7 mouse cellular contexts compared by ENCODE assay signal in the genomic region with DNA sequence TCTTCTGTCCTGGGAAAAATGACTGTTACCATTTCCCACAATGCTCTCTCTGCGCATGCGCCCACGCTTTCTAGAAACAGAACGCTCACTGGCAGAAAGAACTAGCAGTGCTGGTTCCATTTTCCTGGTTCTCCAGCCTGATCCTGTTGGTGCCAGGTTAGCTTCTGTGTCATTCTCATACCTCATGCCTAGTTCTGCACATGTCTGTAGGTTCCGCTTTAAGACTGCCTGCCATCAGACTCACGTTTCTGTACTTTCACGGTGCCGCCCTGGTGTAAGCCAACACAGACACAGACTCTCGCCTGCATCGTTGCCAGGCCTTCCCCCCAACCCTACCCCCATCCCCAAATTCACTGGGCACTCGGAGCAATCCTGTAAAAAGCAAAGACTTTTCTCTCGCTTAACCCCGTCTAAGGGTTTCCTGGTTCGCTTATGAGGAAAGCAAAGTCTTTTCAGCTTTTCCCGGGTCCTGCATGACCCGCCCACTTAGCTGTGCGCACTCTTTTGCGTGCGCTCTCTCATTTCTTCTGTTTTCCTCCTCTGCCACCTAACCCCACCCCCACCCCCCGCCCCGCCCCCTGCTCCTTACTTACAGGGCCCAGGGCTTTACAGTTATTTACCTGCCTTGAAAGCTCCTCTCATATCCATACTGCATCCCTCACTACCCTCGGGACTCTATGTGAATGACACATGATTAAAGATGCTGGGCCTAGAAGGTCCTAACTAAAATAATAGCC. TPM values are rescaled to one million over a fixed set of nuclear protein-coding genes. Genes with fewer than 3 reads are reported as not detected.
DNase-seq lines count a peak whose midpoint lies in the region; ATAC-seq lines count a peak whose summit lies in the region.

No protein-coding gene starts in this region.

- 0 out of 2 replicates have a peak overlapping the region, but pooled peaks have one; percentile 9 for H3K4me3 ChIP-seq in embryonic facial prominence, embryonic 11.5 days (ENCODE audit: low read depth, low read length)
- peak overlapping the region; percentile 41 for H3K4me3 ChIP-seq in heart, embryonic 16.5 days (ENCODE audit: low read length)
- H3K4me3 ChIP-seq in liver, embryonic 16.5 days (ENCODE audit: low read depth, low read length): peak overlapping the region; percentile 49
- no peak overlapping the region for H3K4me3 ChIP-seq in neural tube, embryonic 12.5 days

- ATAC-seq in embryonic facial prominence, embryonic 11.5 days (replicated peaks; ENCODE audit: insufficient number of reproducible peaks, low FRiP score, low TSS enrichment, low read depth): no peak
- ATAC-seq in heart, embryonic 16.5 days (replicated peaks; ENCODE audit: extremely low read depth, insufficient read depth, low FRiP score): no peak
- no peak for ATAC-seq in liver, embryonic 16.5 days (ENCODE audit: low read depth)
- no peak for ATAC-seq in neural tube, embryonic 12.5 days (ENCODE audit: low FRiP score, low read depth)

- peak overlapping the region; percentile 30 for H3K4me2 ChIP-seq in embryonic facial prominence, embryonic 11.5 days (ENCODE audit: low read depth, low read length)
- H3K4me2 ChIP-seq in heart, embryonic 16.5 days (ENCODE audit: low read depth, low read length): peak overlapping the region; percentile 61
- peak overlapping the region; percentile 53 for H3K4me2 ChIP-seq in liver, embryonic 16.5 days (ENCODE audit: low read depth, low read length)
- peak overlapping the region; percentile 50 for H3K4me2 ChIP-seq in neural tube, embryonic 12.5 days (replicated peaks)

- no peaks in the 10 kb centered on the region for H3K36me3 ChIP-seq in embryonic facial prominence, embryonic 11.5 days (replicated peaks; ENCODE audit: control insufficient read depth, insufficient read depth, low read depth, low read length)
- no peaks in the 10 kb centered on the region for H3K36me3 ChIP-seq in heart, embryonic 16.5 days (ENCODE audit: control insufficient read depth, insufficient read depth)
- no peaks in the 10 kb centered on the region for H3K36me3 ChIP-seq in liver, embryonic 16.5 days (ENCODE audit: control insufficient read depth, insufficient read depth)
- no peaks in the 10 kb centered on the region for H3K36me3 ChIP-seq in neural tube, embryonic 12.5 days

- DNase-seq in adrenal gland, adult 2 months: peak; percentile 29
- DNase-seq in embryonic facial prominence, embryonic 11.5 days (ENCODE audit: low spot score): peak; percentile 54
- DNase-seq in kidney, postnatal 4 days: peak; percentile 33 to 38
- DNase-seq in thymus, postnatal 36 days: peak; percentile 18 to 30

- H3K9ac ChIP-seq in embryonic facial prominence, embryonic 11.5 days (replicated peaks; ENCODE audit: low read length): peak overlapping the region; percentile 46
- peak overlapping the region; percentile 39 for H3K9ac ChIP-seq in heart, embryonic 16.5 days (ENCODE audit: low read length)
- peak overlapping the region; percentile 42; the same call in 1 of the 2 replicates for H3K9ac ChIP-seq in liver, embryonic 16.5 days (ENCODE audit: low read depth, low read length)
- no peak overlapping the region for H3K9ac ChIP-seq in neural tube, embryonic 12.5 days

- no peak overlapping the region for H3K27ac ChIP-seq in embryonic facial prominence, embryonic 11.5 days (replicated peaks; ENCODE audit: low read depth, low read length)
- H3K27ac ChIP-seq in heart, embryonic 16.5 days (ENCODE audit: low read length): no peak overlapping the region
- no peak overlapping the region for H3K27ac ChIP-seq in liver, embryonic 16.5 days (ENCODE audit: low read length)
- no peak overlapping the region for H3K27ac ChIP-seq in neural tube, embryonic 12.5 days

- 32% methylated on average over 22 of the region's 22 CpGs for WGBS in embryonic facial prominence, embryonic 11.5 days
- WGBS in heart, embryonic 16.5 days: 29% methylated on average over 22 of the region's 22 CpGs
- 35% methylated on average over 22 of the region's 22 CpGs for WGBS in liver, embryonic 16.5 days (ENCODE audit: insufficient replicate concordance)
- WGBS in neural tube, embryonic 12.5 days: 40% methylated on average over 22 of the region's 22 CpGs

- H3K9me3 ChIP-seq in embryonic facial prominence, embryonic 11.5 days (replicated peaks; ENCODE audit: control insufficient read depth, low read length): no peaks in the 10 kb centered on the region
- no peaks in the 10 kb centered on the region for H3K9me3 ChIP-seq in heart, embryonic 16.5 days (replicated peaks; ENCODE audit: control insufficient read depth, low read length)
- H3K9me3 ChIP-seq in liver, embryonic 16.5 days (replicated peaks; ENCODE audit: control insufficient read depth, low read length): no peaks in the 10 kb centered on the region
- H3K9me3 ChIP-seq in neural tube, embryonic 12.5 days: no peaks in the 10 kb centered on the region

- no peaks in the 10 kb centered on the region for H3K4me1 ChIP-seq in embryonic facial prominence, embryonic 11.5 days (ENCODE audit: control insufficient read depth, insufficient read depth, low read length)
- no peaks in the 10 kb centered on the region for H3K4me1 ChIP-seq in heart, embryonic 16.5 days (ENCODE audit: control insufficient read depth, insufficient read depth, low read length)
- no peaks in the 10 kb centered on the region; the same call in 1 of the 2 replicates for H3K4me1 ChIP-seq in liver, embryonic 16.5 days (ENCODE audit: control insufficient read depth, low read depth, low read length)
- peaks cover 11% of the 10 kb centered on the region for H3K4me1 ChIP-seq in neural tube, embryonic 12.5 days

- H3K27me3 ChIP-seq in embryonic facial prominence, embryonic 11.5 days (ENCODE audit: control insufficient read depth, insufficient read depth, low read length): no peaks in the 10 kb centered on the region
- H3K27me3 ChIP-seq in heart, embryonic 16.5 days (ENCODE audit: control insufficient read depth, insufficient read depth, low read length): peaks cover 10% of the 10 kb centered on the region
- H3K27me3 ChIP-seq in liver, embryonic 16.5 days (ENCODE audit: control insufficient read depth, insufficient read depth, low read depth, low read length): no peaks in the 10 kb centered on the region; the same call in 1 of the 2 replicates
- no peaks in the 10 kb centered on the region for H3K27me3 ChIP-seq in neural tube, embryonic 12.5 days (replicated peaks)

RNA-seq across cellular contexts. Expression of gene Cc2d2b, which starts 13.6 kb away (rescaled TPM):
- not detected for total RNA-seq in adrenal gland, adult 2 months (2021)
- 0.02 TPM in 1 of 2 replicates, not detected in the other for polyA plus RNA-seq in adrenal gland, adult 2 months (2012; rRNA removed)
- 0.06 and 0.25 TPM in 2 replicates for polyA plus RNA-seq in embryonic facial prominence, embryonic 11.5 days (2014; fragmentation: Nextera tagmentation; extraction: Ambion mirVana)
- not detected in 2 replicates for polyA plus RNA-seq in heart, embryonic 16.5 days (2015; fragmentation: Nextera tagmentation; extraction: Ambion mirVana)
- polyA plus RNA-seq in liver, embryonic 16.5 days (2015; fragmentation: Nextera tagmentation; extraction: Ambion mirVana): 0.72 and 0.95 TPM in 2 replicates
- polyA plus RNA-seq in neural tube, embryonic 12.5 days (2016; fragmentation: Nextera tagmentation; extraction: Ambion mirVana): 0.08 and 0.32 TPM in 2 replicates
